Mouse (Mus musculus): ENCODE results near the gene Necab3.
A peak's percentile ranks its signal among the peaks of the same experiment; 100 is the strongest.

Gene Necab3

DNA sequence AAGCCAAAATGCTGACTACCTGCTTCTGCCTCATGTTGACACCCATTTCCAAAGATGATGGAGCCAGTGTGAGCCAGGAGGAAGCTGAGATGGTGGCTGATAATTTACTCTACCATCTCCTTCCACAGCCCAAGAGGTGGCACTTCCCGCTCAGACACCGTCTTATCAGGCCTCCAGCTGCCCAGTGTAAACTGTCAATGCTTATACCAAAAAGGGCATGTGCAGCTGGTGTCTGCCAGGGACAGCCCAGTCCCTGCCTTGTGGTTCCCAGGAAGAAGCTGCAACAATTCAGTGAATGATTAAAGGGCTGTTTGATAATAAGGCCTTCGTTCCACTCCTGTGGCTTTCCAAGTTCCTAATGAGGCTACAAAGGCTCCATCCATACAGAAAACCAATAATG lies 20.0 kb downstream of the Necab3 start:
- no peak for DNase-seq

GRCm38 (mm10) chr2:154538310-154538709 lies 20.4 kb downstream of the Necab3 start:
- DNase-seq: no peak

GRCm38 (mm10) chr2:154534704-154535270 lies 23.9 kb downstream of the Necab3 start:
- no peak for DNase-seq

- DNase-seq: no peak
These were observed 25.8 kb downstream of the Necab3 start for GRCm38 (mm10) chr2:154532888-154533287.

- DNase-seq: no peak
These were observed 32.2 kb downstream of the Necab3 start for GRCm38 (mm10) chr2:154526531-154526930.

DNA sequence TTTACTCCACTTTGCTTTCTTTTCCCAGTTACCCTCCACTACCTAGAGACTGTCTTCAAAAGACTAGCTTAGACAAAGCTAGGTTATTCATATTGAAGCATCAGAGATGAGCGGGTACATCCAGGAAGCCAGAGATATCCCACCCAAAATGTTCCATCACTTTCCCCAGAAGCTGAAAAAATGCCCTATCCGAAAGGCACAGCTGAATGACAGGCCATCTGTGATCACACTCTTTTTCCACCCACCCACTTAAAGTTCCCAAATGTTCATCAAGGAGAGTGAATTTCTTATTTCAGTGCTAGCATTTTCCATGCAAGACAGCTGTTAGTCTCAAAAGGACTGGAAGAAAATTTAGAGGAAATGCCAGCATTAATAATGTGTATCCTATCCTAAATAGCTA lies 33.4 kb downstream of the Necab3 start:
- DNase-seq: no peak

DNA sequence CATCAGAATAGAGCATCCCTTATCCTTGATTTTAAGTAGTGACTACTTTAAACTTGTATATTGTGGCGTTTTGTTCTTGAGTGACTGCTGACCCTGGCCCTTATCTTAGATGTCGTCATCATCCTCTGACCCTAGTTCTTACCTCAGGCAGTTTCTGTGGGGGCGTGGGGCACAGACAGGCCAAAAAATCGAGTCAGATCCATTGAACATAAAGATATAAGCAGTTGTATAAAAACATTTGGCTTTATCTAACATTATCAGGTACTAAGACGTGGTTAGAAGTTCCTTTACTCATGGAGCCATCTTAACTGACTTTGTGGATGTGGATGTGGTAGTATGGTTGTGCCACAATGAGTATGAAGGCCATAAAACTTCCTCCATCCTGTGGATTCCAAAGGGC lies 36.4 kb downstream of the Necab3 start:
- DNase-seq: no peak

GRCm38 (mm10) chr2:154521449-154521848 lies 37.2 kb downstream of the Necab3 start:
- no peak for DNase-seq

DNA sequence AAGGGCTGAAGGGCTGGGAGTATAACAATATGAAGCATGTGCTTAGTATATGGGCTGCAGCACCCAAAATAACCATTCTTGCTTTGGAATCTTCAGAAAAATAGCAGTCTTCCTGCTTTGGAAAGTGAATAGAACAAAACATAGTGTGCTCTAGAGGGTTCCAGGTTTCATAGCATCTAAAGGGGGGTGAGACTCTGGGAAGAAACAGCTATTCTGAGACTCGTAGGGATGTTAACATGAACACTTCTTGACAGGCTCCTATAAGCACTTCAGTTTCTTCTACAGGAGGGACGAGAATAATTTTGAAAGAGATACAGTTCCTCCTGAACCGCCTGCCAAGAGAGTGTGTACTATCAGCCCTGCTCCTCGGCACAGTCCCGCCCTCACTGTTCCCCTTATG lies 41.3 kb downstream of the Necab3 start:
- DNase-seq: no peak

- DNase-seq: no peak
These were observed 41.7 kb downstream of the Necab3 start for GRCm38 (mm10) chr2:154516944-154517343.

- no peak for DNase-seq
These were observed 48.5 kb downstream of the Necab3 start for GRCm38 (mm10) chr2:154510141-154510540.

DNA sequence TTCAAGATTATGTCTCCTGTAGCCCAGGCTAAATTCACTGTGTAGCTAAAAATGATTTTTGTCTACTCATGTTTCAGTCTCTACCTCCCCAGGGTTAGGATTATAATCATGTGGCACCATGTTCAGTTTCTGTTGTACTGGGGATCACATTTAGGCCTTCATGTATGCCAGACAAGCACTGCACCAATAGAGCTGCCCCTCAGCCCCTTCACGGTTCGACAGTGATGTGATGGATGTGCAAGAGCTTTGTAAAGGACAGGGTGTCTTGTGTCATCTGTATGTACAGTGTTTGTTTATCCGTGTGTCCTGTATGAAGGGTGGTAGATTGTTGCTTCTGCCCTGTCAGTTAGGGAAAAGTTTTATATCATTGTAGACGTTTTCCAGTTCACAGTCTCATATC lies 50.2 kb downstream of the Necab3 start:
- no peak for DNase-seq

GRCm38 (mm10) chr2:154507566-154508283 lies 51.0 kb downstream of the Necab3 start:
- DNase-seq: peak; percentile 12

DNA sequence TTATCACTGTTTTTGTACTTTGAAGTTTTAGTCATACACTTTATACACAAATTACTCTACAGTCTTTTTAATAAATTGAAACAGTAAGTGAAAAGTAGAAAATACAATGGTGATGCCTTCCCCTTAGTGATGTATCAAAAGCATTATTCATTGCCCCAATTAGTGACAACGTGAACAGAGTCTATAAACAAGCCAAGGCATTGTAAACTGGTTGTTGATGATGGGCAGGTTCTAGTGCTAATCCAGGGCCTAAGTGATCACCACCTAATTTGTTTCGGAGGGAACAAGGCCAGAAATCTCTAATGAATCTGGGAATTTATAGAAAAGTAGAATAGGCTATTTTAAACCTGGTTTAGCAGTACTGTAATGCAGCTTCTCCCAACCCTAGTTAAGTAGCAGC lies 51.6 kb downstream of the Necab3 start:
- no peak for DNase-seq

GRCm38 (mm10) chr2:154500758-154501157 lies 57.9 kb downstream of the Necab3 start:
- no peak for DNase-seq

GRCm38 (mm10) chr2:154499717-154500247 lies 58.9 kb downstream of the Necab3 start:
- no peak for DNase-seq

DNA sequence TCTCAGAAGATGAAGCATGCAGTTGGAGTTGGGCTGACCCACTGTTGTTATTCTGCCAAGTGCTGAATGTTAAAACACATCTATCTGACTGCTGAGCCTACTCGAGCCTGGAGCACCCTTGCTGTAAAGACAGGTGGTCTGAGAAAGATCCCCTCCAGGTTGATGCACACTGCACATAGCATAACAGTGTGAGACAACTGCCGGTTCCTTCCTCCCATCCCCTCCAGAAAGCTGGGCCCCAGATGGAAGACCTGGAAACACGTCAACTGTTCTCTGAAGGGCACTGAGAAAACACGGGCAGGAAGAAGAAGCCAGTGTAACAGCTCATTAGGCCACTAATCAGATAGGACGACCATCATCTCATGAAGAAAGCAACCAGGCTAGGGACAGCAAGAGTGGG lies 60.1 kb downstream of the Necab3 start:
- DNase-seq: no peak

DNA sequence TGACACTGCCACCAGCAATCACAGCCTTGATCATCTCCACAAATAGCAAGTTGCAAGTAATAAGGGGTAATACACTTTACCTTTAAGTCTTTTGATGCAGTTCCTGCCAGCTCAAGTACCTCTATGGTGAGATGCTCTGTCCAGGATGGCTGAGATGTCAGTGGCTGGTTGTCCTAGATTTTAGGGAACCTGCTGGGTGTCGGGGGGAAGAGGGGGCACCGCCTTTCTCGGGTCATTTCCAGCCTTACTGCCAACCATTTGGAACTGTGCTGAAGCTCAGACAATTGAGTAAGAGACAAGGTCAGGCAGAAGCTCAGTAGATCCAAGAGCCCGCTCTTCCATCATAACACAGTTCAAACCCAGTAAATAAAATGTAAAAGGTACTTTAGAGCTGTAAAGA lies 63.7 kb downstream of the Necab3 start:
- no peak for DNase-seq
